ENCODE assay signal across 28 mouse cellular contexts in genomic region chr2:148161966-148162365, GRCm38 (mm10).
DNase-seq lines count a peak whose midpoint lies in the region; ATAC-seq lines count a peak whose summit lies in the region.
"Had no signal": no experiment of that assay in that cellular context is flagged by ENCODE, and none has a peak within 500 bp of the region (broad histone marks: within the 10 kb centered on the region; RNA-seq: fewer than 3 reads in every experiment).

No protein-coding gene starts in this region.

- H3K9ac ChIP-seq in hindbrain, embryonic 14.5 days, result no peak overlapping the region
- H3K9ac ChIP-seq: forebrain, embryonic 13.5 days; hindbrain, embryonic 15.5 days; limb, embryonic 12.5 days; liver, postnatal 0 days; neural tube, embryonic 13.5 days had no signal

- H3K36me3 ChIP-seq in hindbrain, embryonic 14.5 days (replicated peaks; ENCODE audit: control insufficient read depth, insufficient read depth), result no peaks in the 10 kb centered on the region
- H3K36me3 ChIP-seq: hindbrain, embryonic 15.5 days; limb, embryonic 12.5 days; neural tube, embryonic 13.5 days had no signal

- no peaks in the 10 kb centered on the region for H3K27me3 ChIP-seq in hindbrain, embryonic 14.5 days (ENCODE audit: control insufficient read depth, insufficient read depth, low read length)
- H3K27me3 ChIP-seq: forebrain, embryonic 13.5 days; hindbrain, embryonic 15.5 days; limb, embryonic 12.5 days; neural tube, embryonic 13.5 days; Patski had no signal

- no peaks in the 10 kb centered on the region for H3K4me1 ChIP-seq in hindbrain, embryonic 14.5 days (replicated peaks; ENCODE audit: control insufficient read depth, insufficient read depth, low read length)
- H3K4me1 ChIP-seq: hindbrain, embryonic 15.5 days; limb, embryonic 12.5 days; neural tube, embryonic 13.5 days had no signal

- ATAC-seq in hindbrain, embryonic 14.5 days (ENCODE audit: low FRiP score), result no peak
- ATAC-seq: forebrain, embryonic 13.5 days; liver, postnatal 0 days; lung, postnatal 0 days; midbrain, embryonic 16.5 days; Patski had no signal

- H3K9me3 ChIP-seq in hindbrain, embryonic 14.5 days (ENCODE audit: control insufficient read depth, low read length), result no peaks in the 10 kb centered on the region
- H3K9me3 ChIP-seq: forebrain, embryonic 13.5 days; hindbrain, embryonic 15.5 days; limb, embryonic 12.5 days; neural tube, embryonic 13.5 days had no signal

- H3K4me2 ChIP-seq in hindbrain, embryonic 14.5 days (replicated peaks), result no peak overlapping the region
- H3K4me2 ChIP-seq: forebrain, embryonic 13.5 days; hindbrain, embryonic 15.5 days; limb, embryonic 12.5 days; liver, embryonic 11.5 days; neural tube, embryonic 13.5 days had no signal

- 72% methylated on average over 1 of the region's 1 CpGs for WGBS in hindbrain, embryonic 14.5 days

- no peak overlapping the region for H3K27ac ChIP-seq in hindbrain, embryonic 14.5 days
- H3K27ac ChIP-seq: forebrain, embryonic 13.5 days; heart, adult 2 months; hindbrain, embryonic 15.5 days; kidney, postnatal 0 days; limb, embryonic 12.5 days; macrophage; neural tube, embryonic 13.5 days had no signal

- peak; percentile 55 to 71 for DNase-seq in frontal cortex, adult 2 months (ENCODE audit: extremely low spot score in 1 of 2, low spot score in 1 of 2)
- DNase-seq in frontal cortex, postnatal 25 days (ENCODE audit: low spot score in 2 of 2), result no peak
- peak; percentile 49 for DNase-seq in right cerebral cortex, adult 18-20 months
- DNase-seq in right cerebral cortex, postnatal 4 days, result no peak
- peak; percentile 28 to 39 for DNase-seq in left cerebral cortex, adult 18-20 months (ENCODE audit: low spot score in 2 of 2)
- DNase-seq in telencephalon, adult 2 months (ENCODE audit: low read depth, low spot score), result peak; percentile 89
- DNase-seq in hindbrain, embryonic 14.5 days (ENCODE audit: low spot score), result no peak
- DNase-seq: adrenal gland, postnatal 36 days; cerebellum, adult 11 months; cerebellum, postnatal 10 days; gastrocnemius, postnatal 36 days; heart, adult 2 months; heart, postnatal 4 days; kidney, adult 2 months; liver, postnatal 0 days; retina, postnatal 1 day; thymus, postnatal 14 days had no signal

- H3K4me3 ChIP-seq in hindbrain, embryonic 14.5 days (replicated peaks; ENCODE audit: low read length), result no peak overlapping the region
- H3K4me3 ChIP-seq: forebrain, embryonic 13.5 days; heart, adult 2 months; hindbrain, embryonic 15.5 days; limb, embryonic 12.5 days; myocyte; neural tube, embryonic 13.5 days had no signal

Comparison
In these comparisons a context has a peak if more than half of its experiments do, and no peak if none do; other contexts are left out.
1. DNase-seq: peak in frontal cortex, adult 2 months (2 of 2), right cerebral cortex, adult 18-20 months (single experiment), left cerebral cortex, adult 18-20 months (2 of 2) and telencephalon, adult 2 months (single experiment); none in frontal cortex, postnatal 25 days (0 of 2), right cerebral cortex, postnatal 4 days (single experiment) and hindbrain, embryonic 14.5 days (single experiment).